Mouse (Mus musculus) T-helper 2 cell (primary cell): ENCODE data around the gene Tsga13.

Source experiments
- in situ Hi-C: fragments of 300-600 bp; cut with MboI, MseI; formaldehyde crosslinking; loops from one replicate; pipeline ENCODE4 v1.15.1; 2025; ENCODE audit warnings: high pct_unique_total_duplicates

The Tsga13 gene

GRCm38 (mm10) chr6:30915473-30915872 is at the start of gene Tsga13:
TSS of gene Tsga13 (minus strand) at chr6:30915573.
- in situ Hi-C loops, result no loop called here

GRCm38 (mm10) chr6:30958736-30959540 is 43.6 kb upstream of the Tsga13 start, which contains the start of gene Klf14:
TSS of gene Klf14 (minus strand) at chr6:30959078.
- in situ Hi-C loops, result no loop called here

GRCm38 (mm10) chr6:30957784-30958735 is 42.7 kb upstream of the Tsga13 start:
- in situ Hi-C loops, result no loop called here

GRCm38 (mm10) chr6:30939264-30939663 is 23.9 kb upstream of the Tsga13 start:
- in situ Hi-C loops, result no loop called here

GRCm38 (mm10) chr6:30922821-30923220 is 7.4 kb upstream of the Tsga13 start:
- in situ Hi-C loops, result no loop called here

- in situ Hi-C loops, result no loop called here
Measured at GRCm38 (mm10) chr6:30921826-30922225, 6.5 kb upstream of the Tsga13 start.

- in situ Hi-C loops, result no loop called here
Measured at GRCm38 (mm10) chr6:30920834-30921675, 5.7 kb upstream of the Tsga13 start.

GRCm38 (mm10) chr6:30907970-30908369 is 7.4 kb downstream of the Tsga13 start:
- in situ Hi-C loops, result no loop called here

- in situ Hi-C loops, result no loop called here
Measured at GRCm38 (mm10) chr6:30904911-30905310, 10.5 kb downstream of the Tsga13 start.

- in situ Hi-C loops, result no loop called here
Measured at GRCm38 (mm10) chr6:30904033-30904432, 11.3 kb downstream of the Tsga13 start.

- in situ Hi-C loops, result no loop called here
Measured at GRCm38 (mm10) chr6:30897520-30897919, 17.9 kb downstream of the Tsga13 start.

GRCm38 (mm10) chr6:30896986-30897327 is 18.4 kb downstream of the Tsga13 start:
- in situ Hi-C loops, result no loop called here

- in situ Hi-C loops, result no loop called here
Measured at GRCm38 (mm10) chr6:30896195-30896985, 19.0 kb downstream of the Tsga13 start, which contains the start of gene Copg2. TSS of gene Copg2 (minus strand) at chr6:30896794.

GRCm38 (mm10) chr6:30895819-30896194 is 19.6 kb downstream of the Tsga13 start:
- in situ Hi-C loops, result no loop called here

- in situ Hi-C loops, result no loop called here
Measured at GRCm38 (mm10) chr6:30893081-30893480, 22.3 kb downstream of the Tsga13 start.

GRCm38 (mm10) chr6:30891761-30892160 is 23.6 kb downstream of the Tsga13 start:
- in situ Hi-C loops, result no loop called here

GRCm38 (mm10) chr6:30884856-30885255 is 30.5 kb downstream of the Tsga13 start:
- in situ Hi-C loops, result no loop called here

- in situ Hi-C loops, result no loop called here
Measured at GRCm38 (mm10) chr6:30883491-30883890, 31.9 kb downstream of the Tsga13 start.

- in situ Hi-C loops, result no loop called here
Measured at GRCm38 (mm10) chr6:30876661-30877060, 38.7 kb downstream of the Tsga13 start.

- in situ Hi-C loops, result no loop called here
Measured at GRCm38 (mm10) chr6:30866501-30866900, 48.9 kb downstream of the Tsga13 start.
